Mouse (Mus musculus): ENCODE data around the gene Disc1. TPM values are rescaled to one million over a fixed set of nuclear protein-coding genes. Genes with fewer than 3 reads are reported as not detected.

Gene Disc1
- polyA plus RNA-seq, 1 experiment from 2014 or later, result 0.94 TPM

DNA sequence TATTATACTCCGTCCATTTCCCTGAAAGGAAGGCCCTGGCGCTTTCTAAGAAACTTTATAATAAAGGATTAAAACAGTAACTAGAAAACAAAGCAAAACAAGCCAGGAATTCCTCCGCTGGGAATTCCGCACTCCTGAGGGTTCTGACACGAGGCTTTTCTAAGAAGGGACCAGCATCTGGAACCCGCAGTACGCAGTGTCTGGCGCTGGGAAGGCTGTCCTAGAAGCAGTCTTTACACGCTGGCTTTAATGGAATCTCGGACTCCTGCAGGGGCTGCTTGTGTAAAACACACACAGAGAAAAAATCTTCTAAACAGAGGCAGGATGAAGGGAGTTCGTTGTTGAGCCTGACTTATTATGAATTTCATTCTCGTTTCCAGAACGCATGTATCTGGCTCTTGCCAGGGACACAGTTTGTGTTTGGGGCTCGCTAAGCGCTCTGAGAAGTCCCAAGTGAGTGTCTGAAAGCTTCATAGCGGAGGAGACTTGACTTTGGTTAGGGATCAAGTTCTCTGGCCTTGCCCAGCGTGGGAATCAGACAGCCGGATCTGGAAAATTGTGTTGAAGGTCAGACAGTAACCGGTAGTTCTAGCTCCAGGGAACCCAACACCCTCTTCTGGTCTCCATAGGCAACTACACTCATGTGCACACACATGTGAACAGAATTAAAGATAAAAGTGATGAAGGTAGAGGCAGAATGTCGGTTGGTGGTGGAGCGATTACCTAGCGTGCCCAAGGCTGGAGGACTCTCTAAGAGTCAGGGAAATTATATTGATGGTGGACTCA is 238.1 kb downstream of the Disc1 start:
- no peak overlapping the region for H3K4me3 ChIP-seq (ENCODE audit: low read depth, low read length)

DNA sequence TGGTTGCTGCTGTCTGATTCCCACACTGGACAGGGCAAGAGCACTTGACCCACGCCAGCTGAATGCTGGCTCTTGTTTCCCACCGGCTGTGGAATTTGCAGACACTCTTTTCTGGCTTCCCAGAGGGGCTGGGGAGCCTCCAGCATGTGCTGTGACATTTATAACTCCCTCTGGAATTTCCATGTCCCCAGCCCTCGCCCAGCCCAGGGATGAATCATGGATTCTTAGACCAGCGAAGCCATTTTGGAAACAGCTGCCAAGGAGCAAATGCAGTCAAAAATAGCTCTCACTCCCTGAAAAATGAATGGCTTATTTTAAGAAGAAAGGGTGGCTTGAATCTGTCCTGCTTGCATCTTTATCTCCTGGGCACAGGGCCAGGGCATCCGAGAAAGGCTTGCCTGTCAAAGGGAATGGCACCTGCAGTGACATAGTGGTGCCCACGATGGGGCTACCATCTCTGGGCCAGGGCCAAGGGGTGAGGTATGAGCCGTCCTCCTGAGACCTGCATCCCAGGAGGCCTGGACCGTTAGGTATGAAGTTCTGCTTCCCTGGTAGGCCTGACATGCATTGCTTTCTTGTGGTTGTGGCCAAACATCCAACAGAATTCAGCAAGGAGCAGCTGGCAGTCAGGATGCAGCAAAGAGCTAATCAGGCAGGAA is 239.1 kb downstream of the Disc1 start:
- Histone ChIP-seq H3K27me3 (ENCODE audit: control insufficient read depth, insufficient read depth, low read length) (no peaks in the 10 kb centered on the region), H3K36me3 (ENCODE audit: control insufficient read depth, insufficient read depth, low read length) (no peaks in the 10 kb centered on the region), H3K4me3 (ENCODE audit: low read depth, low read length) (no peak overlapping the region), H3K9ac (ENCODE audit: low read length) (no peak overlapping the region), H3K27ac (ENCODE audit: low read depth, low read length) (no peak overlapping the region), H3K9me3 (ENCODE audit: control insufficient read depth, low read length) (no peaks in the 10 kb centered on the region), H3K4me2 (ENCODE audit: low read depth) (no peak overlapping the region), H3K4me1 (ENCODE audit: control insufficient read depth, insufficient read depth, low read length) (0 out of 2 replicates have a peak, but pooled peaks cover 3% of the 10 kb centered on the region)
- DNase-seq (ENCODE audit: low spot score) (no peak), ATAC-seq (ENCODE audit: insufficient read depth, low FRiP score, low TSS enrichment) (no peak)
- 74% methylated on average over 8 of the region's 8 CpGs for WGBS

More for the DNA sequence above, 238.1 kb downstream of the Disc1 start:
- Histone ChIP-seq H3K36me3 (ENCODE audit: control insufficient read depth, insufficient read depth, low read length) (no peaks in the 10 kb centered on the region), H3K4me1 (ENCODE audit: control insufficient read depth, insufficient read depth, low read length) (0 out of 2 replicates have a peak, but pooled peaks cover 3% of the 10 kb centered on the region), H3K9me3 (ENCODE audit: control insufficient read depth, low read length) (no peaks in the 10 kb centered on the region), H3K27ac (ENCODE audit: low read depth, low read length) (no peak overlapping the region), H3K27me3 (ENCODE audit: control insufficient read depth, insufficient read depth, low read length) (no peaks in the 10 kb centered on the region), H3K9ac (ENCODE audit: low read length) (no peak overlapping the region), H3K4me2 (ENCODE audit: low read depth) (no peak overlapping the region)
- no peak for ATAC-seq (ENCODE audit: insufficient read depth, low FRiP score, low TSS enrichment)
- DNase-seq (ENCODE audit: low spot score), result no peak
- WGBS, result 87% methylated on average over 22 of the region's 22 CpGs

DNA sequence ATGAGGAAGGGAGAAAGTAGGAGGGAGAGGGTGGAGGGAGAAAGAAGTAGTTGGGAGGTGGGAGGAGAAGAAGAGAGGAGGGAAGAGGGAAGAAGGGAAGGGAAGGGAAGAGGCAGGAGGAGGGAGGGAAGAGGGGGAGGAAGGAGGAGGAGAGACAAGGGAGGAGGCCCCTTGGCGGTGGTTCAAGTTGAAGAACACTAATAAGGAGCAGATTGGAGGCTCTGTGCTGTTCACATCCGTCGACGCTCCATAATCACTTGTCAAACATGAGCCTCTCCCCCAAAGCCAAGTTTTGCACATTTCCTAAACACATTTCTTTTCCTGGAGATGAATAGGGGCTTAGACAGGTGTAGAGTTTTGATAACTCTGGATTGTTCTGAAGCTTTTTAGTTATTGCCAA is 245.3 kb downstream of the Disc1 start:
- DNase-seq (ENCODE audit: low spot score) (no peak), ATAC-seq (ENCODE audit: insufficient read depth, low FRiP score, low TSS enrichment) (no peak)
- no peak overlapping the region for H3K4me2 ChIP-seq (ENCODE audit: low read depth)

DNA sequence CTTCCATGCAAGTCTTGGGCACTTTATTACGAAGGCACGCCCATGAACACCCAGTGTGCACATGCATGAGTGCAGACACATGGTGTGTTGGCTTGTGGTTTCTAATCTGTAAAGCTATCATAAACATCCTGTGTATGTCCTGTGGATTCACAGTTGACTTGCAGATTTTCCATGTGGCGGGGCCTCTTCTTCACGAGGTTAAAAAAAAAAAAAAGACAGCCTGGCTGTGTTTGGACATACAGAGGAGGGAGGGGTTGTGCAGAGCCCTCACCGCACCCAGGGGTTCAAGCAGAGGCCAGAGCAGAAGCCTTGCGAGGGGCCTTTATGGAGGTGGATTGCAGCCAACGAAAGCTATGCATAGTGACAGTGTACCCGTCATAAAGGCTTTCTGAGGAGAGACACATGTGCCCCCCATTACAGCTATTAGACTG is 248.0 kb downstream of the Disc1 start:
- Histone ChIP-seq H3K9me3 (ENCODE audit: control insufficient read depth, low read length) (no peaks in the 10 kb centered on the region), H3K4me1 (ENCODE audit: control insufficient read depth, insufficient read depth, low read length) (peaks cover under 1% of the 10 kb centered on the region; the same call in 1 of the 2 replicates), H3K4me3 (ENCODE audit: low read depth, low read length) (no peak overlapping the region), H3K9ac (ENCODE audit: low read length) (no peak overlapping the region), H3K4me2 (ENCODE audit: low read depth) (no peak overlapping the region), H3K27me3 (ENCODE audit: control insufficient read depth, insufficient read depth, low read length) (no peaks in the 10 kb centered on the region), H3K36me3 (ENCODE audit: control insufficient read depth, insufficient read depth, low read length) (no peaks in the 10 kb centered on the region), H3K27ac (ENCODE audit: low read depth, low read length) (no peak overlapping the region)
- no peak for ATAC-seq (ENCODE audit: insufficient read depth, low FRiP score, low TSS enrichment)
- 59% methylated on average over 8 of the region's 8 CpGs for WGBS
- DNase-seq (ENCODE audit: low spot score), result no peak

More for the DNA sequence above, 245.3 kb downstream of the Disc1 start:
- Histone ChIP-seq H3K9me3 (ENCODE audit: control insufficient read depth, low read length) (no peaks in the 10 kb centered on the region), H3K9ac (ENCODE audit: low read length) (no peak overlapping the region), H3K4me3 (ENCODE audit: low read depth, low read length) (no peak overlapping the region), H3K27ac (ENCODE audit: low read depth, low read length) (no peak overlapping the region), H3K4me1 (ENCODE audit: control insufficient read depth, insufficient read depth, low read length) (no peaks in the 10 kb centered on the region), H3K27me3 (ENCODE audit: control insufficient read depth, insufficient read depth, low read length) (no peaks in the 10 kb centered on the region), H3K36me3 (ENCODE audit: control insufficient read depth, insufficient read depth, low read length) (no peaks in the 10 kb centered on the region)
- WGBS, result 66% methylated on average over 4 of the region's 4 CpGs

DNA sequence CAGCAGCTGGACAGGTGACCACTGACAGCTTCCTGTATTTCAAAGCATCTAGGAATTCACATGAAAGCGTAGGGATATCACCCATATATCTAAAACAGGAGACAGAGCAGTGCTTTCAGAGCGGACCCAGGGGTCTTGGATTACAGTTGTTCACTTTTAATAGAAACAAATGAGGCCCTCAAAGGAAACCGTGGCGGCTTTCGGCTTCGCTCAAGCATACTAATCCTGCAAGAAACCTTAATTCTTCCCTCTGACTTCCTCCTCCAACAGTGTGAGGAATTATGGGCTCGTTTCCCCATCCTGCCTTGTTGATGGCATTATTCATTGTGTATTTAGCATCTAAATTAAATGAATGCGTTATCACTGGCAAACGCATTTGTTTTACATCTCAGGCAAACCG is 252.7 kb downstream of the Disc1 start:
- Histone ChIP-seq H3K36me3 (ENCODE audit: control insufficient read depth, insufficient read depth, low read length) (no peaks in the 10 kb centered on the region), H3K9me3 (ENCODE audit: control insufficient read depth, low read length) (no peaks in the 10 kb centered on the region), H3K27me3 (ENCODE audit: control insufficient read depth, insufficient read depth, low read length) (no peaks in the 10 kb centered on the region), H3K9ac (ENCODE audit: low read length) (no peak overlapping the region), H3K4me3 (ENCODE audit: low read depth, low read length) (no peak overlapping the region), H3K27ac (ENCODE audit: low read depth, low read length) (no peak overlapping the region), H3K4me1 (ENCODE audit: control insufficient read depth, insufficient read depth, low read length) (peaks cover 4% of the 10 kb centered on the region; the same call in 1 of the 2 replicates), H3K4me2 (ENCODE audit: low read depth) (no peak overlapping the region)
- ATAC-seq (ENCODE audit: insufficient read depth, low FRiP score, low TSS enrichment) (no peak), DNase-seq (ENCODE audit: low spot score) (no peak)
- WGBS, result 64% methylated on average over 10 of the region's 10 CpGs

DNA sequence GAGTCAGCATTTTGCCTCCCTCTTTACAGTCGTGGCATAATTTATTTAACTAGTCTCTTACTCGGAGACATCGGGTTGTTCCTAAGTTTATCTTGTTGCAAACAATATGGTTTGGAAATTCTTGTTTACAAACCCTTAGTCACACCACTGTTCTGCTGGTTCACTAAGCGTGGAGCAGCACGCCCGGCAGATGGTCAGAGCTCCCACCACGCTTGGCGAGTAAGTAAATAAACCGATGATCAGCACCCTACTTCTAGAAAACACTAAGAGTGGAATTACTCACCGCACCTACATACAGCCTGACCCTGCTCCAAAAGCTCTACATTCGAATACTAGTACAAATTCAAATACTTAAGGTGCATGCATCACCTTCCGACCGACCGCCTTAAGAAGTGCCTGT is 256.0 kb downstream of the Disc1 start:
- Histone ChIP-seq H3K27me3 (ENCODE audit: control insufficient read depth, insufficient read depth, low read length) (0 out of 2 replicates have a peak, but pooled peaks cover 2% of the 10 kb centered on the region), H3K4me3 (ENCODE audit: low read depth, low read length) (no peak overlapping the region), H3K4me2 (ENCODE audit: low read depth) (no peak overlapping the region), H3K9me3 (ENCODE audit: control insufficient read depth, low read length) (no peaks in the 10 kb centered on the region), H3K4me1 (ENCODE audit: control insufficient read depth, insufficient read depth, low read length) (peaks cover 4% of the 10 kb centered on the region; the same call in 1 of the 2 replicates), H3K9ac (ENCODE audit: low read length) (no peak overlapping the region), H3K27ac (ENCODE audit: low read depth, low read length) (no peak overlapping the region), H3K36me3 (ENCODE audit: control insufficient read depth, insufficient read depth, low read length) (no peaks in the 10 kb centered on the region)
- DNase-seq (ENCODE audit: low spot score), result no peak
- no peak for ATAC-seq (ENCODE audit: insufficient read depth, low FRiP score, low TSS enrichment)
- 73% methylated on average over 14 of the region's 14 CpGs for WGBS

Small RNAs within 50 kb of the gene (microRNA-seq; reads per million reads assigned to microRNA genes)
- not detected for gene Gm22197

Other genes with a start within 250 kb of the Disc1 start
- 139 and 140 TPM in 2 replicates for gene Gnpat, start 191.2 kb upstream of the Disc1 start, polyA plus RNA-seq (2014; fragmentation: Nextera tagmentation; extraction: Ambion mirVana)
- 41.5 TPM in 2 replicates for gene 2810004N23Rik, start 191.1 kb upstream of the Disc1 start, polyA plus RNA-seq (2014; fragmentation: Nextera tagmentation; extraction: Ambion mirVana)
- 7.7 and 8.0 TPM in 2 replicates for gene Exoc8, start 156.5 kb upstream of the Disc1 start, polyA plus RNA-seq (2014; fragmentation: Nextera tagmentation; extraction: Ambion mirVana)
- gene Sprtn, start 156.3 kb upstream of the Disc1 start, polyA plus RNA-seq (2014; fragmentation: Nextera tagmentation; extraction: Ambion mirVana), result 12.2 and 14.5 TPM in 2 replicates
- 19.5 and 20.9 TPM in 2 replicates for gene Egln1, start 104.9 kb upstream of the Disc1 start, polyA plus RNA-seq (2014; fragmentation: Nextera tagmentation; extraction: Ambion mirVana)
- gene Tsnax, start 41.2 kb upstream of the Disc1 start, polyA plus RNA-seq (2014; fragmentation: Nextera tagmentation; extraction: Ambion mirVana), result 147 and 155 TPM in 2 replicates